Mouse (Mus musculus): Measurements from ENCODE around the gene Ica1.

The Ica1 gene

DNA sequence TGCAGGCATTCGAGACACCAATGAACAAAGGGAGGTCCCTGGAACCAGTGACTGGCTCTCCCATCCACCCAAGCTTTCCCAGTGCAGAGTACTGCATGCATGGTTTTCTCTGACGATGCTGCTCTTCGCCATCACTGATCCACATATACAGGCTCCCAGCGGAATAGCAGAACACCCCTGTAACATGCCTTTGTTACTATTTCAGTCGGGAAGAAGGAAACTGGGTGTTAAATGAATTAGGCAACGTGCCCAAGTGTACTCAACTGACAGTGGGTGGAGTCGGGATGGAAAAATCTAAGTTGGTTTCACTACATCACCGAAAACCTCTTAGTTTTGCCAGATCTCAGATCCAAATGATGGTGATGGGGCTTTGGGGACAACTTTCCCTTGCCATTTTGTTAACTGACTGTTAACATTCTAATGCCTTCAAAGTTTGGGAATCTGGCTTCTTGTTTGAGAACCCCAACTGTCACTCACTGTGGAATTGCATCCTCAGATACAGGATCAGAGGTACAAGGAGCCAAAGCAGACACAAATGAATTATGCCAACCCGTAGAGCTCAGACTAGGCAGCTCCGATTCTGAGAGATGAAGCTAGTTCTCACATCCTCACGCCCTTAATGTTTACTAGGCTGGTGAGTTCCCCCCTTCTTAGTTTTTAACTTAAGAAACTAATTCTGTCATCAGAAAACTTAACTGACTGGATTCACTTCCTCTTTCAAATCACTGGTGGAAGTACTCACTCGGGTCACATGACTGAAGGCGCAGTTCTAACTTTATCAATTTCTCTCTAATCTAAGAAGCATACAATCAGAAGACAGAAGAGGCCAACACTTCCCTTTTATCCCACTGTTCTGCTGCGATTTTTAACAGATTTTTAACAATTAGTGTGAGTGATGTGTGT, 91.4 kb downstream of the Ica1 start:
- no peak for DNase-seq

DNA sequence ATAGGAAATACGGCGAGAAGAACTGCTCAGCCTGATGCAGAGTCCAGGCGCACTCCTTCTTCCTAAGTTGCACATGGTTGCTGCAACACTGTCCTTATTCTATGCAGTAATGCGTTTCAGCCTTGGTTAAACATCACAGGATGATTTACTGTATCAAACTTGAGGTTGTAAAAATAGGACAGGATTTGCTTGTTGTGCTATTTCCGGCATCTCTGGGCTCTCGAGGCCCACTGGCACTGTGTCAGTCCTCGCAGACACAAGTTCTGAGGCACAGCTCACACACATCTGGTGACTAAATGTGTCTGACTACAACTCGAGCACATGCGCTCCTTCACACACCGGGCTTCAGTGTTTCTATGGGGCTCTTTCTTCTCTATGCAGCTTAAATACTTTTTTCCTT, 94.9 kb downstream of the Ica1 start:
- DNase-seq: no peak

DNA sequence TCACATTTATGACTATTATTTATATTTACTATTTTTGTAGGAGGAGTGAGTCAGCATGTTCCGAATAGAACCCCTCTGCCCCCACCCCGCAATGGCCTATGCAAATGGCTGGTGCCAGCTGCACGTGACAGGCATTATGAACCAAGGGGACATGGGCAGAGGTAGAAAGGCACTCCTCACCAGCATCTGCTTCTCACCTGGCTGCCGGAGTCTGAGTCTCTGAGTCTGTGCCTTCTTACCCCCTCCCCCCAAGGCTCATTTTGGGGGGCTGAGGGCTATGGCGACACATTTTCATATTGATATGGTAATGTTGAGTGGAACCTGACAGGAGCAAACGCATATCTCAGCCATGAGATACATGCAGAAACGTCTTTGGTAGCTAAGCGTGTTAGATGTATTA, 97.4 kb downstream of the Ica1 start:
- no peak for DNase-seq

DNA sequence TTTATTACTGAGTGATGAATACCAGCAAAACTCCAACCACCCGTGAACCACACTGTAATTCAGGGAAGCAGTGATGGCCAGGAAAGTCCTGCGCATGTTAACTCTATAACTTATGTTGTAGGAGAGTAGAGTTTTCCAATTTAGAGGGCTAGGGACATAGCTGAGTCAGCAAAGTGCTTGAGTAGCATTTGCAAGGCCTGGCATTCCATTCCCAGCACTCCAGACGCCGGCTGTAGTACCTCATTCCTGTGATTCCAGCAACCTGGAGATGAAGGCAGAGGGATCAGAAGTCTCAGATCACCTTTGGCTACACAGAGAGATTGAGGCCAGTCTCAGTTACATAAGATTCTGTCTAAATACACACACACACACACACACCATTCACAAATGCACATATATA, 105.3 kb downstream of the Ica1 start:
- no peak for DNase-seq

DNA sequence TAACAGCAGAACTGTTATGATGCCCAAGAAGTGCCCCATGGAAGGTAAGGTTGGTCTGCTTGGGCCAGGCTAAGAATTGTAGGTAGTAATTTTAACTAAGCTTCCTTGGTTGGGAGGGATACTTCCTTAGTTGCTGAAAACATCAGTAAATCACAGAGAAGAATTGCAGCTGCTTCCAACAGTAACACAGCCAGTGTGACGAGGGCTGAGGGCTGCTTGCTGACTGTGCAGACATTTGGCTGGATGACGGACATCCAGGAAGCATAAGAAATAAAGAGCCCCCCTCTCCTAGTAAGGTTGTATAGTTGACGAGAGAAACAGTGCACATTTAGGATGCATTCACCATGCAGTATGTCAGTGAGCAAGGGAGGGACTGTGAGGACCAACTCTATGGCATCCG, 108.9 kb downstream of the Ica1 start:
- no peak for DNase-seq

DNA sequence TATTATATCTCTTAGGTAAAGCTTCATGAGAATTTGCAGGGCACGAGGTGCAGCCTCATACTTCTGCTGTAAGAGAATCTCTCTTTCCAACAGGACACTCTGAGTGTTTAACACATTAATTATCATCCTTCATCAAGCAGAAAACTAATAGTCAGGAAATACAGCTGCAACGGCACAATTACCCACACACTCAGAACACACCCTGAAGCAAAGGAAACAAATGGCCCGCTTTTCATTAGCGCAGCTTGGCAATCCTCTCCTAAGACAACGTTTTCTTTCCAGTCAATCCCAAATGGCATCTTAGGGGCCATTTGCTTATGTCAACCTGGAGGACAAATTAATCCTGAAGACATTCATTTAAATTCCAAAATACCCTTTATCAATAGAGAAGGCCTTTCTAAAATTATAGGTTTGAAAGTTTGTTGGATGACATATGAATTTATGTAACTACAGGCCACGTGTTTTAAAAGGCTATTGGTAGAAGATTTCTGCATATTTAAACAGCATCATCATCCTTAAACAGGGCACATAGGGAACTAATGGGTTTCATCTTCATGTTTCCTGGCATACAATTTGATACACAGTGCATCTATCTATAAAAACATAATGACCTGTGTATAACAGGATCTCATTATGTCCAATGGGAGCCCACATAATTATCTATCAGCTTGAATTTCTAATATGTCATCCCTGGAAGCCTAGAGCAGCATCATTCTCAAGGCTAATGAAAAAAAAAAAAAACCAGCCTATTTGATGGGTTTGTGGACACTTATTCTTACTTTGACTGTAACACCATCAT, 110.1 kb downstream of the Ica1 start:
- DNase-seq: no peak

DNA sequence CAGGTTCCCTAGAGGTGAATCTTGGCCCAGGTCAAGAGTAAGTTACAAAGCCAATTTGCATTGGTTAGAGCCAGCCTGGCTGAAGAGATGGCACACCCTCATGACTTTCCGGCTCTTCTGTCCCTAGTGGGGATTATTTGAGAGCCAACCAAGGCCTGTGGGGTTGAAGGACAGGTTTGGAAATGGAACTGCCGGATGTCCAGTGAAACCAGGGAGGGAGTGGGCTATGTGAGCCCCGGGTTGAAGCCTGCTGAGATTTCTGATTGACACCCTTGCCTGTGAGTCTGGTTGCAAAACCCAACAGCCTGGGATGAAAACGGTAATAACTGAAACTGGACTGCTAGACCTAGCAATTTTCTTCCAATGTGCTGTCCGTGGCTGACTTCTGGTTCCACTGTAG, 112.5 kb downstream of the Ica1 start:
- DNase-seq: no peak

DNA sequence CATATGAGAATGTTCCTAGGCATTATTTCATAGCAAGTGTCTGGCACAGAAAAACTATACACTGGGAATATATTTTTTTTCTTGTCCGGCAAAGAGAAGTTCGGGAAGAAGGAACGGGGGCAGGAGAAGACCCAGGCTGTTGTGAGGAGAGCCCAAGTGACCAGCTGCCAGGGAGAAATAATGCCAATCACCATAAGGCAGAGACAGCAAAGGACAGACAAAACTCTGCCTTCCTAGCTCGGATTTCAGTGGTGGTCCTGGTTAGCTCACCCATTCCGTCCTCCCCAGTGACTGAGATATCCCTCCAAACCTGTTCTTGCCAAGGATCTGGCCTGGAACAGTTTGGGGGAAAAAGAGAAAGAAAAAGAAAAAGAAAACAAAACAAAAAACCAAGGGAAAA, 113.3 kb downstream of the Ica1 start:
- DNase-seq: no peak

DNA sequence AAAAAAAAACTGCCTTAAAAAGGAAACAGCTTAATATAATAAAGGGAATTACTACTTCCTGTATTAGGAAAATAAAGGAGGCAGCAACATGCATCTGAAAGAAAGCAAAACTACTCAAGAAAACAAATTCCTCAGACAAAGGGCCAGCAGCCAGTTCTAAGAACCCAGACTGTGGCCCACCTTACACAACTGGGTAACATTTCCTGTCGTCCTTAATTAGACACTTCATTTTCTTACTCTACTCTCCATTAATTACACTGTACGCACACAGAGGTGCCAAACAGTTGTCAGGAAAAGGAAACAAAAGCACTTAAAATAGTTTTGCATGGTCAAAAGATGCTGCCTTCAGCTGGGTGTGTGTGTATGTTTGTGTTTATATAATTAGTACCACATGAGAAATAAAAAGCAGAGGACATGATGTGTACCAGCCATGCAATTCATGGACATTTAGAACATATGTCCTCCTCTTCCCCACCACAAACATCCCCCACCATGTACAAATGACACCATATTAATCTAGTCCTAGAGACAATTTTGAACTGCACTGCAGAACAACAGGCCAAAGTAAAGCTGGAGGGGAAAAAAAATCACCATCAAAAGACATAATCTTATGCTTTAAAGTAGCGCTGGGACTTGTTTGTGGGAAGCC, 115.1 kb downstream of the Ica1 start:
- DNase-seq: no peak

DNA sequence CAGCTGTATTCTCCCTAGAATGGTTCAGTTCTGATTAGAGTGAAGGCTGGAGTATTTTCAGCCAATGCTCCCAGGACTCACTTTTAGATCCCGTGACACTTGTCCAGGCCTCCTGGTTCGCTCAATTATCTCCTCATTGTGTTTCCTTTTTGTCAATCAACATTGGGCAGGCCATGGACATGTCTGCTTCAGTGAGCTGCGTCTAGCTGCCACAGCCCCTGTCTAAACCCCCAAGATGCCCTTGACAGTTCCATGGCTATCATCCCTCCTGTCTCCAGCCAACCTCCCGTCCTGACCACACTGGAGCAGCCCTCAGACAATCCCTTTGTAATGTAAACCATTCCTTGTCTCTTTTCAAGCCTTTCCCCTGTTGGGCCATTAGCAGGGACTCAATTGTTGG, 116.9 kb downstream of the Ica1 start:
- no peak for DNase-seq

DNA sequence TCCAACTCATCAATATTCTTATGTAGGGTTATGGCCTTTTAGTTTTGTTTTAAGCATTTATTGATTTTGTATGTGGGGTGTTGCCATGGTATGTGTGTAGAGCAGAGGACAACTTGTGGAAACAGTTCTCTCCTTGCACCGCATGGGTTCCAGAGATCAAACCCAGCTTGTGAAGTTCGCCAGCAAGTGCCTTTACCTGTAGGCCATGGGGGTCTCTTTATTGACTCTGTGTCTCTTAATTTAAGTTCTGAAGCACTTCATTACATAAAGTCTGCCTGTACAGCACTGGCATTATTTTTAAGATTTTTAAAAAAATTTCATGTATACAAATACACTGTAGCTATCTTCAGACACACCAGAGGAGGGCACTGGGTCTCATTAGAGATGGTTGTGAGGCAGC, 118.2 kb downstream of the Ica1 start:
- DNase-seq: no peak

DNA sequence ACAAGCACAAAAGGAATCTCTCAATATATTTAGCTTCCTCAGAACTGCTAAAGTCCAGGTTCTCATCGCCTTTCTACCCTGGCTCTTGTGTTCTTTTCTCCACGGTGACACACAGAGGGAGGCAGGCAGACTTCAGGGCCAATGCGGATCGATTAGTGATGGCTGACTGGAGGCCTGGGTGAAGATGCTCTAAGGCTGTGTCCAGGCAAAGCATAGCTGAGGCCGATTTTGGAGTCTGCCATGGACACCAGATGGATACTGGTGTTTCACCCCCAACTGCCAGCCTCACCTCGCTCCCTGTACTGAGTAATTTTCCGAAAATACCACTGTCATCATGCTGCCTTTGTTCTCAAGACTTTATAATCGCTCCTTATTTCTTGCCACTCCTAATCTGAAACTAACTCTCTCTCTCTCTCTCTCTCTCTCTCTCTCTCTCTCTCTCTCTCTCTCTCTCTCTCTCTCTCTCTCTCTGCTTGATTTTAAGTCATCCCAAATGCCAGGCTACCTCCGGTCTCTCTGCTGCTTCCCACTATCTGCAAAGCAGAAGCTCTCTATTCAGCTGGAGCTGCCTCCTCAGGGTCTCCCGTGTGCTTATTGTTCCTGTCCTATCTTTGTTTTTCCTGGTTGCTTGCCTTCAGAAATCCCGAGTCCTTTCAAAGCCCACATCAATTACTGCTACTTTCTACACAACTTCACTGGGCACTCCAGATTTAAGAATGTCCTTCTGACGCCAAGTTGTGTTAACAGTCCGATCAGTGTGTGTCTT, 118.9 kb downstream of the Ica1 start:
- no peak for DNase-seq

DNA sequence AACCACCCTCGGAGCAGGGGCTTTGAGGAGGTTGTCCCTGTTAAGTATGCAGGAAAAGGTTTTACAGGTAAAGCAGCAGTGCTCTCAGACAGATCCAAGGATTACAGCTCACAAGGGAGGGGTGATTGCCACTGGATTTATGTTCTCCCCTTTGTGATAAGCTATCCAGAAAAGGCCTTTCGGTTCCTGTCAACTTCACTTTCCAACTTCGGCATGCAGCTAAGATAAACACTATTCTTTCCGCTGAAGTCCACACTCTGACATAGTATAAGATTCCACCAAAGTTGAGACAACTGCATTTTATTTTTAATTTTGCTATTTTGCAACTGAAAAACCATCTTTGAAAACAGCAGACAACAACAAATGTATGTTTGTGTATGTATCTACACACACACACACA, 119.9 kb downstream of the Ica1 start:
- no peak for DNase-seq

DNA sequence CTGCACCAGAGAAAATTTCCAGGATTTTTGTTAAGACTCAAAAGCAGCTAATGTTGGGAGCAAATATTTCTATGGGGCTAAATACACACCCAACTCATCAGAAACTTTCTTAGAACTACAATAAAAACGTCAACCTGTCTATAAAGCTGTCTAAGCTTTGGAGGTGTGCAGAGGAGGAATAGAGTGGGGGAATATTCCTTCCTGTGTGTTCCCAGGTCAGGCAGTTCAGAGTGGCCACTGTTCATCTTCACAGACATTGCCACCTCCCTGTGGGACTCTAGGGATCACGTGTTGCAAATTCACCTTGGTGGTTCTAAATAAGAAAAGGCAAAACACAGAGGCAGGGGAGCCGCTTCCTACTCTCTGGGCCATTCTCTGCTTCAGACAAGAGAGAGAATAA, 120.8 kb downstream of the Ica1 start:
- DNase-seq: no peak

DNA sequence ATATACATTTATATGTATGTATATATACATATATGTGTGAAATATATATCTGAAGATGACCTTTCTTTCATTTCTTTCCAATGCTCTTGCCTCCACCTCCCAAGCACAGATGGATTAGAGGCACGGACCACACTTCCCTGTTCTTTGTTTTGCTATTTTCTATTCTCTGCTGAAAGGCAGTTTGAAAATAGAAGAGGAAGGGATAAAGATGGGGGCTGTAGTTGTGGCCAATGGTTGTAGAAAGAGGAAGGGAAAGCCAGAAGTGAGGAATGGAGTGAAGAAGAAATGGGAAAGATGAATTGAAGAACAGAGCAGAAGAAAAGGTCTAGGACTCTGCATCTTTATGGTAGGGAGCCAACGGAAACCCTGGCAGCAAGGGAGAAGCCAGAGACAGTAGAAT, 122.8 kb downstream of the Ica1 start:
- no peak for DNase-seq

DNA sequence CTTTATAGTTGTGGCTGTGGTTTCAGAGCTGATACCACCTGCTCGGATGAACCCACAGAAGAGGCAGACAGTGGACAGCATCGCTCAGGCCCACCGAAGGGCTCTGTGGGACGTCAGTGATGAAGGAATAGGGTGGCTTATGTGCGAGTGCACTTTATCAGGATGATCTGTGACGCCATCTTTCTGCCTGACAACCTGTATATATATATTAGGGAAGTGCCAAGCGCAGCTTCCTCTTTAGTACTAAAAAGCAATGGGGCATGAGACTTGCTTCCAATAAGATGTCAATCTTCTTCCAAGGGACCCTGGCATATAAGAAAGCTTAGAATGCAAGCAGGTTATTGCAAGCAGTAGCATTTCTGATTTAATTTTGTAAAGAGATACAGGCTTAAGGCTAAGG, 127.9 kb downstream of the Ica1 start:
- DNase-seq: no peak

DNA sequence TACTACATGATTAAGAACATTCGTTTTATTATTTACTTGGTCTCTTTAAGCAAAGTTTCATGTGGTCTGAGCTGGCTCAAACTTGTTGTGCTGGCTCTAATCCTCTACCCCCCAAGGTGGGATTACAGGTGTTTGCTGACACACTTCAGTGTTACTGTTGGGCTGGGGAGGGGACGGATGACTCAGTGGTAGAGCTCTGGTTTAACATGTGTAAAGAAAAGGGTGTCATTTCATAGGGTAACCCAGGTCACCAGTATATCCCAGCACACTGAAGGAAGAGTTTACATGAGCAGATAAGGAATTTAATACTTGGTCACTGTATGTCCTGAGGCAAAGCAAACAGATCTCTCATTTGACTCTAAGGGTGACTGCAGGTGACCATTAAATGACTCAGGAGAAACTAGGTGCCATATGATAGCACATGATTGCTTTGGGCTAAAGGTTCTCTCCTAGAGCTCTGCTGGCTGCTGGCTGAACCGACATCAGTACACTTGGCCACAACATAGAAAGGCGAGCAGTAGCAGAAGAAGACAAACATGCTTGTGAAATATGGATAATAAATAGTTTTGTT, 128.9 kb downstream of the Ica1 start:
- DNase-seq: no peak

DNA sequence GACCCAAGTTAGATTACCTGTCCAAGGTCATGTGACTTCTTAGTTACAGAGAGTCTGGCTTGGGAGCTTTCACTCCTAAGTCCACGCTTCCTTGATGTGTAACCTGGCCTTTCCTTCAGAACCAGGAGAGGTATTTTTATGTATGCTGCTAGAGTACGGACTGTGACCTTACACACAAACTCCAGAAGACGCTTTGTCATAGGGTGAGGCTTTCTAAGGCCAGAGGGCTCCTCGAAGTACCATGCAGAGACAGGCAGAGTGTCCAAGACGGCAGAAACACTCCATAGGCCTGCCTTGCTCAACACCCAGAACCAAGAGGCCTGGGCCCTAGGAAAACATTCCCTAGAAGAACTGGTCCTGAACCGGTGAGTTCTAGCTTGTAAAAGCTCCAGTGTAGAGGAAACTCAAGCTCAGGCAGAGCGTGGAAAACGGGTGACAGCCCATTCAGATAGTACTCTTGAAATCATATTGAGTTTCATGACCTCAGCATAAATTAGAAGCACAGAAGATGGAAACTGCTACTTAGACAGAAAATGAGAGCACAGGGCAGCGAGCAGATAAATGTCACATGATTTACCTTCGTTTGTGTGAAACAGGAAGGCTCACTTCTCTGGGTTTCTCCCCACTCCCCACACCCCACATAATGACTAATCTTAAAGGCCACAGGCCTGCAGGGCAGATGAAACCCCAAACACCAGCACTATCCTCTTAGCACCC, 129.9 kb downstream of the Ica1 start:
- no peak for DNase-seq

DNA sequence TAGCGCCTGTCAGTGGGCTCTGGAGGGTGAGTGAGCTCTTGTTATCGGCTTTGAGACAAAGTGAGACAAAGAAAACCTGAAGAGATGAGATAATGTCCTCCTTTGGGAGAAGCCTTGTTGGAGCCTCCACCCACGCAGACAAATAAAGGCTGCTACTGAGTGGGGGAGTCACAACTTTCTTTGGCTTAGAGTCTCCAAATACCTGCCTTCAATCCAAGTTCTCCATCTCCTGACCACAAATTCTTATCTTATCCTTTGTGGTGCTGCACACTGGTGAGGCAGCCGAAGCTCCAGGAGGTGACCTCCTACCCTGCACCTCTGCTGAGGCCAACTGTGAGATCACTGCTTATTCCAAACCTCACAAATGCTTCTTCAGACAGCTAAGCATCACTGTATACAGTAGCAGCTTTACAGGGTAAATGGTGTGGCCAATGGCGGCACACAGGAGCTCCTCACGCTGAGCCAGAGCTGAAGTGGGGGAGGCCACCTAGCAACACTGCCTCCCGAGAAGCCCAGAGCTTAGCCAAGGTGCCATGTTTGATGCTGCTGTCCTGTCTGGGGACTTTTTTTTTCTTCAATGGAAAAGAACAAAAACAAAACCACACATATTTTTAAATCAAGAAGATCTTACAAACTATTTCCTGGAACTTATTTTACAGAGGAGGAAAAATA, 130.6 kb downstream of the Ica1 start:
- DNase-seq: no peak

DNA sequence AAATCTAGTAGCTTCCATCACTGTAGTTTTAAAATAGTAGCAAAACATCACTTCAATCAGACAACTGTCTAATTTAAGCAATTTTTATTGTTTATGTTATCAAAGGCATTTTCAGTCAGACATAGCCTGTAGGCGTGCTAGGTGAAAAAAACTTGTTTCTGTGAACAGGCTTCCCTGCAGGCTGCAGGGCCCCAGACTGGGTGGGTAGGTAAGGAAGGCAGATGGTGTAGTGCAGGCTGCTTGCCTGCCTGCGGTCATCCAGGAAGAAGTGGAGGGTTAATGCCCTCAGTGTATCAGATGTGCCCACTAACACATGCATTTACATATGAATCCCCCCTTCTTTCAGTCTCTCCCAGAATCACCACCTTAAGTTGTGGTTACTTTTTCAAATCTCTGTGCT, 132.6 kb downstream of the Ica1 start:
- no peak for DNase-seq

DNA sequence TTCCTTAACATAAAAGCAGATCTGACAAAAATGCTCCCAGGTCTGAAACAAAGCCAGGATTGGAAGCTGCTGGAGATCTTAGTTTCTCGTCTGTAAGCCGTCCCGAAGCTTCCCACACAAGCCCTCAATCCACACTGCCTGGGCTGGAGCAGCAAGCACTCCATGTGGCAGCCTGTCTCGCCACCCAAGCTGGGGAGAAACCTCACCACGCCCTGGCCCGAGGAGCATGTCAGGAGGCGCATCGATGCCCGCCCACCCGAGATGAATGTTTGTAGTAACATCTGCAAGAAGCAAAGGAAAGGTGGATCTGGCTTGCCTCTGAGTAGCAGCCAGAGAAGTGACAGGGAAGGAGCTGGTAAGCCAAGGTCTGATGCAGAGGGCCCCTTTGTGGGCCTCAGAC, 133.6 kb downstream of the Ica1 start:
- DNase-seq: no peak
